Mouse (Mus musculus): Measurements from ENCODE around the gene Cntn5. TPM values are rescaled to one million over a fixed set of nuclear protein-coding genes. Genes with fewer than 3 reads are reported as not detected.

The Cntn5 gene
- 10 to 100 TPM; 17.4 to 22.4 TPM for total RNA-seq (2021)
- long read RNA-seq, partial matches to known transcripts: 1 of 3 reads
- long read RNA-seq, other reads (novel, unspliced or antisense): 2 of 3 reads

GRCm38 (mm10) chr9:10904616-10905363 lies at the start of gene Cntn5:
Gene Cntn5 (minus strand): TSS chr9:10904775.
- peak; percentile 64 to 72 for DNase-seq (ENCODE audit: low spot score in 2 of 2)

GRCm38 (mm10) chr9:10950470-10950869 lies 45.9 kb upstream of the Cntn5 start:
- no peak for DNase-seq (ENCODE audit: low spot score in 2 of 2)

GRCm38 (mm10) chr9:10909573-10909972 lies 5.0 kb upstream of the Cntn5 start:
- DNase-seq (ENCODE audit: low spot score in 2 of 2): peak; percentile 82 to 84

GRCm38 (mm10) chr9:10905696-10906095 lies 1.1 kb upstream of the Cntn5 start:
- peak in 1 of 2 experiments; percentile 20 for DNase-seq (ENCODE audit: low spot score in 2 of 2)

- no peak for DNase-seq (ENCODE audit: low spot score in 2 of 2)
Observed at GRCm38 (mm10) chr9:10879758-10880157, 24.8 kb downstream of the Cntn5 start.

GRCm38 (mm10) chr9:10873881-10874280 lies 30.7 kb downstream of the Cntn5 start:
- DNase-seq (ENCODE audit: low spot score in 2 of 2): no peak

GRCm38 (mm10) chr9:10856204-10856892 lies 48.2 kb downstream of the Cntn5 start:
- no peak for DNase-seq (ENCODE audit: low spot score in 2 of 2)

GRCm38 (mm10) chr9:10816711-10817110 lies 87.9 kb downstream of the Cntn5 start:
- no peak for DNase-seq (ENCODE audit: low spot score in 2 of 2)

- DNase-seq (ENCODE audit: low spot score in 2 of 2): no peak
Observed at GRCm38 (mm10) chr9:10797158-10797557, 107.4 kb downstream of the Cntn5 start.

- DNase-seq (ENCODE audit: low spot score in 2 of 2): no peak
Observed at GRCm38 (mm10) chr9:10795102-10795501, 109.5 kb downstream of the Cntn5 start.

- DNase-seq (ENCODE audit: low spot score in 2 of 2): no peak
Observed at GRCm38 (mm10) chr9:10731878-10732277, 172.7 kb downstream of the Cntn5 start.

GRCm38 (mm10) chr9:10724191-10724590 lies 180.4 kb downstream of the Cntn5 start:
- no peak for DNase-seq (ENCODE audit: low spot score in 2 of 2)

- no peak for DNase-seq (ENCODE audit: low spot score in 2 of 2)
Observed at GRCm38 (mm10) chr9:10722121-10722520, 182.5 kb downstream of the Cntn5 start.

GRCm38 (mm10) chr9:10718986-10719385 lies 185.6 kb downstream of the Cntn5 start:
- DNase-seq (ENCODE audit: low spot score in 2 of 2): no peak

- DNase-seq (ENCODE audit: low spot score in 2 of 2): no peak
Observed at GRCm38 (mm10) chr9:10713641-10714040, 190.9 kb downstream of the Cntn5 start.

- DNase-seq (ENCODE audit: low spot score in 2 of 2): no peak
Observed at GRCm38 (mm10) chr9:10681646-10682045, 222.9 kb downstream of the Cntn5 start.

- DNase-seq (ENCODE audit: low spot score in 2 of 2): no peak
Observed at GRCm38 (mm10) chr9:10681181-10681580, 223.4 kb downstream of the Cntn5 start.

- no peak for DNase-seq (ENCODE audit: low spot score in 2 of 2)
Observed at GRCm38 (mm10) chr9:10668676-10669075, 235.9 kb downstream of the Cntn5 start.

GRCm38 (mm10) chr9:10667438-10667837 lies 237.1 kb downstream of the Cntn5 start:
- no peak for DNase-seq (ENCODE audit: low spot score in 2 of 2)

GRCm38 (mm10) chr9:10665756-10666155 lies 238.8 kb downstream of the Cntn5 start:
- no peak for DNase-seq (ENCODE audit: low spot score in 2 of 2)

- DNase-seq (ENCODE audit: low spot score in 2 of 2): peak; percentile 36 to 49
Observed at GRCm38 (mm10) chr9:10663101-10663500, 241.5 kb downstream of the Cntn5 start.

- DNase-seq (ENCODE audit: low spot score in 2 of 2): no peak
Observed at GRCm38 (mm10) chr9:10659478-10659877, 245.1 kb downstream of the Cntn5 start.
